Mouse (Mus musculus): ENCODE measurements at regions not wholly inside any gene's neighbourhood (a gene's known extent, or its start where the extent isn't known, plus 50 kb on each side); places are given as distances from the start of the nearest gene placed in this dataset.

DNA sequence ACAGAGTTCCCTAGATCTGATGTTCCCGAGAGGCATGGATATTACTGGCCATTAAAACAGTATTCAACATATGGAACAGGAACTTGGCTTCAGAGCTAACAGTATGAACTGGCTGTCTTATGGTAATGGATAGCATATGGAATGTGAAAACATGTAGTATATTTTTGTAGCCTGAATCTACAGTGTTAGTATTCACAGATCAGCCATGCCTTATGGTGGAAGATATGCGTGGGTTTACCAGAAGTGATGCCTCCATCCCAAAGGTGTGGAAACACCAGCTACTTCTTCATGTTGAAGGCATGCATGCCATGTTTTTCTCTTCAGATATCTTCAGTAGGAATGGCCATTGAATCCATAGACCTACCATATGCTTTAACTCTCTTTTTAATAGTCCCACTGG is 444.6 kb downstream of the Mdfic start:
- TF ChIP-seq NANOG (IDR thresholded peaks at IDR 0.05; ENCODE audit: borderline replicate concordance, low read length) (no peak), CTCF (conservative IDR thresholded peaks at IDR 0.05; ENCODE audit: low read length) (no peak), POU5F1 (IDR thresholded peaks at IDR 0.05; ENCODE audit: borderline replicate concordance, low read length) (no peak)

Measured in E14TG2a.4 (cell line).